Mouse (Mus musculus) ES-Bruce4 (cell line): ENCODE data around the gene 3110018I06Rik.

Experiments used
- CTCF ChIP-seq: IDR thresholded peaks from one replicate; pipeline ENCODE4 v1.8.1; 2011; ENCODE audit warnings: low read depth, low read length
- POLR2A ChIP-seq: IDR thresholded peaks from one replicate; pipeline ENCODE4 v1.8.1; 2011; ENCODE audit warnings: low read length; ENCODE audit not compliant: insufficient read depth

DNA sequence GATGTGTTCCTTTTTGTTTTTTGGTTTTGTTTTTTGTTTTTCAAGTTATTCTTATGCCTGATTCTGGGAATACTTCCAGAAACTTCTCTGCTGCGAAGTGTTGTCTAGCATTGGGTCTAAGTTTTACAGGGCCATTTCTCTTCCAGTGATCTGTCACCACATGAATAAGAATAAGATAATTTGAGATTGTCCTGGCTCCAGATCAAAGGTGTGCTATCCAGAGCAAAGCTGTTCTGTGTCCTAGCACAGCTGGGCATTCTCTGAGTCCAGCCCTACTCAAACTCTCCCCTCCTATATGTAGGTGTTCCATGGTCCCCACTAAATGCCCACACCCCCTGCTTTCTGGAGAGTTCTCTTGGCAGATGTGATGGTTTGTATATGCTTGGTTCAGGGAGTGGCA lies 2.9 kb downstream of the 3110018I06Rik start:
- TF ChIP-seq POLR2A (no peak), CTCF (no peak)
